ENCODE assay signal across 9 mouse cellular contexts in genomic region chr3:89410864-89411263, GRCm38 (mm10). TPM values are rescaled to one million over a fixed set of nuclear protein-coding genes. Genes with fewer than 3 reads are reported as not detected.
A peak's percentile ranks its signal among the peaks of the same experiment; 100 is the strongest.
DNase-seq lines count a peak whose midpoint lies in the region; ATAC-seq and TF ChIP-seq lines count a peak whose summit lies in the region.
"Had no signal": no experiment of that assay in that cellular context is flagged by ENCODE, and none has a peak within 500 bp of the region (broad histone marks: within the 10 kb centered on the region; RNA-seq: fewer than 3 reads in every experiment).

No protein-coding gene starts in this region.

- intact Hi-C loops in left cerebral cortex, adult 2 months (cut with DNase I) = loop anchor here (2.0 to 5.0 kb wide), 2 partner anchors 16 to 69 kb away; partner anchors contain the start of gene Zbtb7b

- H3K4me3 ChIP-seq in left cerebral cortex, adult 2 months = peak overlapping the region; percentile 76
- peak overlapping the region; percentile 59 for H3K4me3 ChIP-seq in embryonic facial prominence, embryonic 14.5 days (ENCODE audit: low read depth, low read length)
- peak overlapping the region; percentile 62 for H3K4me3 ChIP-seq in intestine, embryonic 16.5 days (ENCODE audit: low read length)
- peak overlapping the region; percentile 42 for H3K4me3 ChIP-seq in neural tube, embryonic 12.5 days

- peak overlapping the region; percentile 59 for H3K4me2 ChIP-seq in embryonic facial prominence, embryonic 14.5 days (ENCODE audit: low read depth, low read length)
- H3K4me2 ChIP-seq in intestine, embryonic 16.5 days (ENCODE audit: low read depth, low read length) = peak overlapping the region; percentile 67
- H3K4me2 ChIP-seq in neural tube, embryonic 12.5 days (replicated peaks) = peak overlapping the region; percentile 64

- DNase-seq in left cerebral cortex, adult 2 months (ENCODE audit: extremely low spot score in 1 of 2, low spot score in 2 of 2) = no peak
- no peak for DNase-seq in left cerebral cortex, adult 8-10 months (ENCODE audit: low spot score in 2 of 2)
- DNase-seq in embryonic facial prominence, embryonic 14.5 days (ENCODE audit: low spot score) = no peak
- DNase-seq in spleen, postnatal 10 days (ENCODE audit: low spot score in 2 of 2) = no peak
- DNase-seq in spleen, postnatal 14 days (ENCODE audit: low spot score in 2 of 2) = no peak
- DNase-seq: right cerebral cortex, postnatal 4 days had no signal

- H3K27me3 ChIP-seq in embryonic facial prominence, embryonic 14.5 days (replicated peaks; ENCODE audit: control insufficient read depth, insufficient read depth, low read length) = no peaks in the 10 kb centered on the region
- H3K27me3 ChIP-seq in intestine, embryonic 16.5 days (replicated peaks; ENCODE audit: control insufficient read depth, insufficient read depth, low read length) = no peaks in the 10 kb centered on the region
- no peaks in the 10 kb centered on the region for H3K27me3 ChIP-seq in neural tube, embryonic 12.5 days (replicated peaks)

- H3K36me3 ChIP-seq in embryonic facial prominence, embryonic 14.5 days (ENCODE audit: control insufficient read depth, insufficient read depth, low read length) = peaks cover 34% of the 10 kb centered on the region
- H3K36me3 ChIP-seq in intestine, embryonic 16.5 days (ENCODE audit: control insufficient read depth, insufficient read depth, low read length) = peaks cover 20% of the 10 kb centered on the region
- H3K36me3 ChIP-seq in neural tube, embryonic 12.5 days = peaks cover 23% of the 10 kb centered on the region

- no peak for ATAC-seq in embryonic facial prominence, embryonic 14.5 days (ENCODE audit: low read depth)
- ATAC-seq in intestine, embryonic 16.5 days = no peak
- no peak for ATAC-seq in neural tube, embryonic 12.5 days (ENCODE audit: low FRiP score, low read depth)
- ATAC-seq in monocyte, adult 5-6 weeks (replicated peaks; ENCODE audit: insufficient number of reproducible peaks, low FRiP score, low TSS enrichment, poor library complexity, severe bottlenecking) = no peak

- H3K9ac ChIP-seq in embryonic facial prominence, embryonic 14.5 days (ENCODE audit: low read depth, low read length) = peak overlapping the region; percentile 60
- peak overlapping the region; percentile 68 for H3K9ac ChIP-seq in intestine, embryonic 16.5 days (ENCODE audit: low read depth, low read length)
- peak overlapping the region; percentile 48 for H3K9ac ChIP-seq in neural tube, embryonic 12.5 days

- no peak for TF ChIP-seq CTCF in left cerebral cortex, adult 2 months (IDR thresholded peaks at IDR 0.05)

- H3K4me1 ChIP-seq in embryonic facial prominence, embryonic 14.5 days (ENCODE audit: control insufficient read depth, insufficient read depth, low read length) = peaks cover 4% of the 10 kb centered on the region; the same call in 1 of the 2 replicates
- no peaks in the 10 kb centered on the region for H3K4me1 ChIP-seq in intestine, embryonic 16.5 days (ENCODE audit: control insufficient read depth, insufficient read depth, low read length)
- H3K4me1 ChIP-seq in neural tube, embryonic 12.5 days = peaks cover 7% of the 10 kb centered on the region

- no peaks in the 10 kb centered on the region for H3K9me3 ChIP-seq in embryonic facial prominence, embryonic 14.5 days (ENCODE audit: control insufficient read depth, low read length)
- no peaks in the 10 kb centered on the region for H3K9me3 ChIP-seq in intestine, embryonic 16.5 days (ENCODE audit: control insufficient read depth, low read length)
- no peaks in the 10 kb centered on the region for H3K9me3 ChIP-seq in neural tube, embryonic 12.5 days

- 75% methylated on average over 10 of the region's 10 CpGs for WGBS in embryonic facial prominence, embryonic 14.5 days
- 74% methylated on average over 10 of the region's 10 CpGs for WGBS in intestine, embryonic 16.5 days
- 85% methylated on average over 10 of the region's 10 CpGs for WGBS in neural tube, embryonic 12.5 days

- H3K27ac ChIP-seq in left cerebral cortex, adult 2 months = peak overlapping the region; percentile 92
- H3K27ac ChIP-seq in embryonic facial prominence, embryonic 14.5 days (replicated peaks; ENCODE audit: low read depth, low read length) = no peak overlapping the region
- H3K27ac ChIP-seq in intestine, embryonic 16.5 days (ENCODE audit: low read length) = 0 out of 2 replicates have a peak overlapping the region, but pooled peaks have one; percentile 43
- no peak overlapping the region for H3K27ac ChIP-seq in neural tube, embryonic 12.5 days

RNA-seq across cellular contexts. Expression of gene Flad1, which starts 0.8 kb away (rescaled TPM):
- 10 to 100 TPM; 34.5 to 37.8 TPM for total RNA-seq in left cerebral cortex, adult 2 months (2021)
- total RNA-seq in left cerebral cortex, adult 8-10 months (2022) = 10 to 100 TPM; 30.8 to 39.9 (median 35.6) TPM
- 24.2 and 24.8 TPM in 2 replicates for polyA plus RNA-seq in embryonic facial prominence, embryonic 14.5 days (2014; fragmentation: Nextera tagmentation; extraction: Ambion mirVana)
- 44.5 and 53.2 TPM in 2 replicates for polyA plus RNA-seq in intestine, embryonic 16.5 days (2015; fragmentation: Nextera tagmentation; extraction: Ambion mirVana)
- polyA plus RNA-seq in neural tube, embryonic 12.5 days (2016; fragmentation: Nextera tagmentation; extraction: Ambion mirVana) = 33.4 and 35.0 TPM in 2 replicates
- 16.5 to 22.8 TPM (median 22.4 TPM) in 3 replicates for total RNA-seq in monocyte, adult 5-6 weeks (2017)

RNA-seq across cellular contexts. Expression of gene Cks1b, which starts 7.3 kb away (rescaled TPM):
- total RNA-seq in left cerebral cortex, adult 2 months (2021) = 1 to 10 TPM; 1.8 to 2.3 TPM
- total RNA-seq in left cerebral cortex, adult 8-10 months (2022) = 1 to 10 TPM; 2.4 to 3.5 (median 2.8) TPM
- 380 and 425 TPM in 2 replicates for polyA plus RNA-seq in embryonic facial prominence, embryonic 14.5 days (2014; fragmentation: Nextera tagmentation; extraction: Ambion mirVana)
- polyA plus RNA-seq in intestine, embryonic 16.5 days (2015; fragmentation: Nextera tagmentation; extraction: Ambion mirVana) = 269 and 311 TPM in 2 replicates
- 252 and 272 TPM in 2 replicates for polyA plus RNA-seq in neural tube, embryonic 12.5 days (2016; fragmentation: Nextera tagmentation; extraction: Ambion mirVana)
- total RNA-seq in monocyte, adult 5-6 weeks (2017) = 7.5 to 10.2 TPM (median 8.1 TPM) in 3 replicates

RNA-seq across cellular contexts. Expression of gene Shc1, which starts 7.4 kb away (rescaled TPM):
- total RNA-seq in left cerebral cortex, adult 2 months (2021) = 10 to 100 TPM; 12.9 to 16.4 TPM
- total RNA-seq in left cerebral cortex, adult 8-10 months (2022) = 10 to 100 TPM; 15.1 to 18.7 (median 17.3) TPM
- polyA plus RNA-seq in embryonic facial prominence, embryonic 14.5 days (2014; fragmentation: Nextera tagmentation; extraction: Ambion mirVana) = 74.0 and 75.2 TPM in 2 replicates
- 85.4 and 89.1 TPM in 2 replicates for polyA plus RNA-seq in intestine, embryonic 16.5 days (2015; fragmentation: Nextera tagmentation; extraction: Ambion mirVana)
- polyA plus RNA-seq in neural tube, embryonic 12.5 days (2016; fragmentation: Nextera tagmentation; extraction: Ambion mirVana) = 51.4 and 57.5 TPM in 2 replicates
- total RNA-seq in monocyte, adult 5-6 weeks (2017) = 48.9 to 65.4 TPM (median 58.4 TPM) in 3 replicates

RNA-seq across cellular contexts. Expression of gene Lenep, which starts 8.3 kb away (rescaled TPM):
- 1 to 10 TPM; 1.1 to 3.5 TPM for total RNA-seq in left cerebral cortex, adult 2 months (2021)
- total RNA-seq in left cerebral cortex, adult 8-10 months (2022) = 1 to 10 TPM; 3.9 to 5.8 (median 4.4) TPM
- not detected in 2 replicates for polyA plus RNA-seq in embryonic facial prominence, embryonic 14.5 days (2014; fragmentation: Nextera tagmentation; extraction: Ambion mirVana)
- not detected in 2 replicates for polyA plus RNA-seq in intestine, embryonic 16.5 days (2015; fragmentation: Nextera tagmentation; extraction: Ambion mirVana)
- 0.37 and 0.46 TPM in 2 replicates for polyA plus RNA-seq in neural tube, embryonic 12.5 days (2016; fragmentation: Nextera tagmentation; extraction: Ambion mirVana)
- 1.4 TPM in 1 of 3 replicates, not detected in the others for total RNA-seq in monocyte, adult 5-6 weeks (2017)

RNA-seq across cellular contexts. Expression of gene Zbtb7b, which starts 16.3 kb away (rescaled TPM):
- 10 to 100 TPM; 12.4 to 13.2 TPM for total RNA-seq in left cerebral cortex, adult 2 months (2021)
- total RNA-seq in left cerebral cortex, adult 8-10 months (2022) = 10 to 100 TPM; 11.3 to 20.3 (median 15.8) TPM
- polyA plus RNA-seq in embryonic facial prominence, embryonic 14.5 days (2014; fragmentation: Nextera tagmentation; extraction: Ambion mirVana) = 2.3 and 3.6 TPM in 2 replicates
- polyA plus RNA-seq in intestine, embryonic 16.5 days (2015; fragmentation: Nextera tagmentation; extraction: Ambion mirVana) = 10.0 and 11.3 TPM in 2 replicates
- polyA plus RNA-seq in neural tube, embryonic 12.5 days (2016; fragmentation: Nextera tagmentation; extraction: Ambion mirVana) = 0.70 and 0.71 TPM in 2 replicates
- 49.4 to 76.6 TPM (median 51.2 TPM) in 3 replicates for total RNA-seq in monocyte, adult 5-6 weeks (2017)

Comparison
In these comparisons a context has a peak if more than half of its experiments do, and no peak if none do; other contexts are left out.
1. H3K27ac ChIP-seq: peak in left cerebral cortex, adult 2 months (single experiment) and intestine, embryonic 16.5 days (single experiment); none in embryonic facial prominence, embryonic 14.5 days (single experiment) and neural tube, embryonic 12.5 days (single experiment).
2. Peak in every context shown above with its lines, with median percentiles within 50 percentile points of each other: H3K4me3 ChIP-seq, H3K4me2 ChIP-seq and H3K9ac ChIP-seq.